Mouse (Mus musculus) myocyte (in vitro differentiated cells): Measurements from ENCODE around the gene Sec61b.

Experiments
- MAX ChIP-seq: IDR thresholded peaks from one replicate; pipeline ENCODE4 v1.6.1; 2011; ENCODE audit warnings: low read depth, mild to moderate bottlenecking, control low read depth
- POLR2A ChIP-seq: IDR thresholded peaks from one replicate; pipeline ENCODE4 v1.6.1; 2011; ENCODE audit warnings: low read depth, mild to moderate bottlenecking, control low read depth, moderate library complexity; ENCODE audit not compliant: insufficient read length
- TCF12 ChIP-seq: IDR thresholded peaks from one replicate; pipeline ENCODE4 v1.6.1; 2011; ENCODE audit warnings: mild to moderate bottlenecking, control low read depth; ENCODE audit not compliant: poor library complexity, insufficient read depth, severe bottlenecking

GRCm38 (mm10) chr4:47491243-47491642 is 16.8 kb downstream of the Sec61b start:
- TF ChIP-seq POLR2A (no peak), TCF12 (no peak), MAX (no peak)
